Mouse (Mus musculus): ENCODE measurements at regions not wholly inside any gene's neighbourhood (a gene's known extent, or its start where the extent isn't known, plus 50 kb on each side); places are given as distances from the start of the nearest gene placed in this dataset.

DNA sequence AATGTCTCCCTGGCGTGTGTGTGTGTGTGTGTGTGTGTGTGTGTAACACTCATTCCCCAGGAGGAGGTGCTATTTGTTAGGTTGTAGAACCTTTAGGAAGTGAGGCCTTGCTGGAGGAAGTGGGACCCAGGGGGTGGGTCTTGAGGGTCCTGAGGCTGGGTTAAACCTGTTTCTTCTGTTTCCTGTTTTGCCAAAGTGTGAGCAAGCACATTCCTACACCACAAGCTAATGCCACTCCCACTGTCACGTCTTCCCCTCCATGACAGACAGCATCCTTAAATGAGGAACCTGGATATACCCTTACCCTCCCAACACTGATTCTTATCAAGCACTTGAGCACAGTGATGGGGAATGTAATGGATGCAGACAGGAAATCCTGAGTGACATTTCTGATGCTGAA is 91.5 kb upstream of the Kctd3 start:
- no peak for TF ChIP-seq CTCF (IDR thresholded peaks at IDR 0.05; ENCODE audit: low read depth, low read length)
- no peak for TF ChIP-seq POLR2A (IDR thresholded peaks at IDR 0.05; ENCODE audit: extremely low read depth, insufficient read depth, low read length)
